Mouse (Mus musculus) limb, embryonic 13.5 days (tissue): ENCODE measurements around the gene Nfe2l3. TPM values are rescaled to one million over a fixed set of nuclear protein-coding genes. Genes with fewer than 3 reads are reported as not detected.
A peak's percentile ranks its signal among the peaks of the same experiment; 100 is the strongest.

ENCODE experiments used
- ATAC-seq: fragments of 200-750 bp; cut with Nextera tagmentation; 2 replicates; pipeline ENCODE4 v1.8.0; 2017; ENCODE audit warnings: low read depth, moderate number of reproducible peaks, moderate TSS enrichment; ENCODE audit not compliant: low FRiP score
- H3K27ac ChIP-seq: fragments of 300-500 bp; sonication (generic); 2 replicates; pipeline ENCODE4 v1.5.1; 2015; ENCODE audit warnings: inconsistent platforms, mild to moderate bottlenecking, moderate library complexity
- H3K27me3 ChIP-seq: fragments of 300-500 bp; sonication (generic); 2 replicates; pipeline ENCODE4 v1.6.1; 2015; ENCODE audit warnings: mild to moderate bottlenecking, inconsistent platforms
- H3K36me3 ChIP-seq: fragments of 300-500 bp; sonication (generic); 2 replicates; pipeline ENCODE4 v1.6.1; 2015; ENCODE audit warnings: inconsistent platforms, mild to moderate bottlenecking, moderate library complexity
- H3K4me1 ChIP-seq: fragments of 300-500 bp; sonication (generic); 2 replicates; pipeline ENCODE4 v1.6.1; 2015; ENCODE audit warnings: inconsistent platforms
- H3K4me2 ChIP-seq: fragments of 300-500 bp; sonication (generic); replicated peaks from 2 replicates; pipeline ENCODE4 v1.6.1; 2015; ENCODE audit warnings: inconsistent platforms, mild to moderate bottlenecking, moderate library complexity
- H3K4me3 ChIP-seq: fragments of 300-500 bp; sonication (generic); 2 replicates; pipeline ENCODE4 v1.5.1; 2015; ENCODE audit warnings: moderate library complexity, mild to moderate bottlenecking, inconsistent platforms
- H3K9ac ChIP-seq: fragments of 300-500 bp; sonication (generic); 2 replicates; pipeline ENCODE4 v1.6.1; 2015; ENCODE audit warnings: mild to moderate bottlenecking, inconsistent platforms
- H3K9me3 ChIP-seq: fragments of 300-500 bp; sonication (generic); 2 replicates; pipeline ENCODE4 v1.6.1; 2016; ENCODE audit warnings: inconsistent platforms
- WGBS: fragments of 180-500 bp; shearing (Covaris S2); methylation state at CpG from one replicate; pipeline ENCODE4 v1.1.7; 2015; 5-methylcytosine and 5-hydroxymethylcytosine counted together
- polyA plus RNA-seq: library from polyadenylated mRNA; unstranded; fragments of >200 nt; fragmentation: Nextera tagmentation; extraction: Ambion mirVana; gene quantifications from 2 replicates; pipeline ENCODE4 v1.2.1, GENCODE M21; 2015

Gene Nfe2l3
- polyA plus RNA-seq, 1 experiment from 2014 or later: 1.6 TPM

- no peak overlapping the region for H3K9ac ChIP-seq
- H3K27me3 ChIP-seq: no peaks in the 10 kb centered on the region
- H3K27ac ChIP-seq: no peak overlapping the region
- ATAC-seq: no peak
- peaks cover 22% of the 10 kb centered on the region for H3K4me1 ChIP-seq
- peaks cover 40% of the 10 kb centered on the region for H3K36me3 ChIP-seq
- WGBS: 73% methylated on average over 3 of the region's 3 CpGs
- no peak overlapping the region for H3K4me3 ChIP-seq
- H3K9me3 ChIP-seq: no peaks in the 10 kb centered on the region
- H3K4me2 ChIP-seq: no peak overlapping the region
Observed at GRCm38 (mm10) chr6:51457283-51457682, 24.8 kb downstream of the Nfe2l3 start.

- 81% methylated on average over 8 of the region's 8 CpGs for WGBS
- Histone ChIP-seq H3K36me3 (peaks cover 42% of the 10 kb centered on the region), H3K27ac (no peak overlapping the region), H3K4me3 (no peak overlapping the region), H3K9ac (no peak overlapping the region), H3K4me1 (peaks cover 19% of the 10 kb centered on the region), H3K9me3 (no peaks in the 10 kb centered on the region), H3K27me3 (no peaks in the 10 kb centered on the region), H3K4me2 (no peak overlapping the region)
- no peak for ATAC-seq
Observed at GRCm38 (mm10) chr6:51457770-51458387, 25.4 kb downstream of the Nfe2l3 start.

GRCm38 (mm10) chr6:51458925-51459312 is 26.4 kb downstream of the Nfe2l3 start:
- peaks cover 53% of the 10 kb centered on the region for H3K36me3 ChIP-seq
- no peak for ATAC-seq
- no peak overlapping the region for H3K9ac ChIP-seq

GRCm38 (mm10) chr6:51459313-51460020 is 27.0 kb downstream of the Nfe2l3 start:
- Histone ChIP-seq H3K36me3 (peaks cover 57% of the 10 kb centered on the region), H3K4me3 (no peak overlapping the region), H3K27ac (no peak overlapping the region), H3K4me2 (no peak overlapping the region), H3K9me3 (no peaks in the 10 kb centered on the region), H3K27me3 (no peaks in the 10 kb centered on the region), H3K4me1 (peaks cover 14% of the 10 kb centered on the region), H3K9ac (no peak overlapping the region)
- WGBS: 35% methylated on average over 5 of the region's 5 CpGs
- ATAC-seq: 0 out of 2 replicates have a peak, but pooled peaks have one; percentile 58

More at GRCm38 (mm10) chr6:51458925-51459312, 26.4 kb downstream of the Nfe2l3 start:
- Histone ChIP-seq H3K4me1 (peaks cover 17% of the 10 kb centered on the region), H3K9me3 (no peaks in the 10 kb centered on the region), H3K27ac (no peak overlapping the region), H3K4me3 (no peak overlapping the region), H3K4me2 (no peak overlapping the region), H3K27me3 (no peaks in the 10 kb centered on the region)
- WGBS: 43% methylated on average over 2 of the region's 2 CpGs

GRCm38 (mm10) chr6:51460021-51460360 is 27.5 kb downstream of the Nfe2l3 start:
- 71% methylated on average over 4 of the region's 4 CpGs for WGBS
- no peak overlapping the region for H3K9ac ChIP-seq
- no peaks in the 10 kb centered on the region for H3K9me3 ChIP-seq
- H3K4me3 ChIP-seq: no peak overlapping the region
- H3K4me2 ChIP-seq: no peak overlapping the region
- H3K4me1 ChIP-seq: peaks cover 13% of the 10 kb centered on the region
- H3K27me3 ChIP-seq: no peaks in the 10 kb centered on the region
- 0 out of 2 replicates have a peak, but pooled peaks have one; percentile 16 for ATAC-seq
- H3K36me3 ChIP-seq: peaks cover 57% of the 10 kb centered on the region
- H3K27ac ChIP-seq: no peak overlapping the region

GRCm38 (mm10) chr6:51460363-51460762 is 27.9 kb downstream of the Nfe2l3 start:
- H3K4me1 ChIP-seq: peaks cover 13% of the 10 kb centered on the region
- ATAC-seq: 0 out of 2 replicates have a peak, but pooled peaks have one; percentile 28
- no peak overlapping the region for H3K9ac ChIP-seq
- H3K36me3 ChIP-seq: peaks cover 61% of the 10 kb centered on the region
- no peak overlapping the region for H3K4me3 ChIP-seq
- H3K4me2 ChIP-seq: no peak overlapping the region
- H3K27ac ChIP-seq: no peak overlapping the region
- H3K9me3 ChIP-seq: no peaks in the 10 kb centered on the region
- no peaks in the 10 kb centered on the region for H3K27me3 ChIP-seq
- 81% methylated on average over 3 of the region's 3 CpGs for WGBS

GRCm38 (mm10) chr6:51467649-51468048 is 35.2 kb downstream of the Nfe2l3 start:
- no peak for ATAC-seq
- peak overlapping the region; percentile 61 for H3K4me2 ChIP-seq
- H3K9me3 ChIP-seq: no peaks in the 10 kb centered on the region
- peaks cover 40% of the 10 kb centered on the region for H3K4me1 ChIP-seq
- peak overlapping the region; percentile 100 for H3K9ac ChIP-seq
- no peaks in the 10 kb centered on the region for H3K27me3 ChIP-seq
- 0% methylated on average over 2 of the region's 2 CpGs for WGBS
- H3K27ac ChIP-seq: no peak overlapping the region
- peak overlapping the region; percentile 92 for H3K4me3 ChIP-seq
- peaks cover 46% of the 10 kb centered on the region for H3K36me3 ChIP-seq

- peak overlapping the region; percentile 100 for H3K9ac ChIP-seq
- H3K9me3 ChIP-seq: no peaks in the 10 kb centered on the region
- WGBS: under 1% methylated on average over 62 of the region's 63 CpGs
- H3K36me3 ChIP-seq: peaks cover 47% of the 10 kb centered on the region
- H3K4me3 ChIP-seq: peak overlapping the region; percentile 92
- no peak for ATAC-seq
- H3K27ac ChIP-seq: peak overlapping the region; percentile 100
- peak overlapping the region; percentile 55 for H3K4me2 ChIP-seq
- H3K27me3 ChIP-seq: no peaks in the 10 kb centered on the region
- H3K4me1 ChIP-seq: peaks cover 43% of the 10 kb centered on the region
Observed at GRCm38 (mm10) chr6:51468891-51469561, 36.6 kb downstream of the Nfe2l3 start.

- peak within 1 kb of the TSS; percentile 73 for H3K4me2 ChIP-seq
- under 1% methylated on average over 63 of the region's 63 CpGs for WGBS
- H3K9ac ChIP-seq: peak within 1 kb of the TSS; percentile 100
- peak; percentile 93 for ATAC-seq
- H3K27me3 ChIP-seq: no peaks in the 10 kb centered on the region
- H3K4me3 ChIP-seq: peak within 1 kb of the TSS; percentile 92
- H3K4me1 ChIP-seq: peaks cover 42% of the 10 kb centered on the region
- H3K36me3 ChIP-seq: peaks cover 52% of the 10 kb centered on the region
- H3K27ac ChIP-seq: peak within 1 kb of the TSS; percentile 100
- H3K9me3 ChIP-seq: no peaks in the 10 kb centered on the region
Observed at GRCm38 (mm10) chr6:51469715-51470310, 37.3 kb downstream of the Nfe2l3 start, which contains the start of gene Hnrnpa2b1. Gene Hnrnpa2b1, minus strand, starts transcription at chr6:51469894.

- Histone ChIP-seq H3K4me2 (peak within 1 kb of the TSS; percentile 73), H3K9me3 (no peaks in the 10 kb centered on the region), H3K9ac (peak within 1 kb of the TSS; percentile 100), H3K27ac (peak within 1 kb of the TSS; percentile 100), H3K4me1 (peaks cover 36% of the 10 kb centered on the region), H3K27me3 (no peaks in the 10 kb centered on the region), H3K36me3 (peaks cover 52% of the 10 kb centered on the region), H3K4me3 (peak within 1 kb of the TSS; percentile 92)
- peak; percentile 86 for ATAC-seq
- under 1% methylated on average over 60 of the region's 99 CpGs for WGBS
Observed at GRCm38 (mm10) chr6:51470311-51471178, 38.1 kb downstream of the Nfe2l3 start, which contains the start of gene Cbx3. Gene Cbx3, plus strand, starts transcription at chr6:51470360.

- Histone ChIP-seq H3K9ac (peak overlapping the region; percentile 99), H3K4me1 (peaks cover 30% of the 10 kb centered on the region), H3K27me3 (no peaks in the 10 kb centered on the region), H3K4me2 (peak overlapping the region; percentile 73), H3K36me3 (peaks cover 51% of the 10 kb centered on the region), H3K27ac (peak overlapping the region; percentile 100), H3K4me3 (peak overlapping the region; percentile 92), H3K9me3 (no peaks in the 10 kb centered on the region)
- under 1% methylated on average over 10 of the region's 10 CpGs for WGBS
- no peak for ATAC-seq
Observed at GRCm38 (mm10) chr6:51471179-51471505, 38.7 kb downstream of the Nfe2l3 start.
